Mouse (Mus musculus) CD4-positive, CD25-positive, alpha-beta regulatory T cell (primary cell): ENCODE results near the gene Tex19.1. TPM values are rescaled to one million over a fixed set of nuclear protein-coding genes. Genes with fewer than 3 reads are reported as not detected.

Experiments used
- polyA plus RNA-seq: library from polyadenylated mRNA; unstranded; fragments of 100-300 nt; shearing (Covaris generic); gene quantifications from one replicate; pipeline ENCODE4 v1.2.1, GENCODE M21; 2017

Gene Tex19.1
- not detected for polyA plus RNA-seq

DNA sequence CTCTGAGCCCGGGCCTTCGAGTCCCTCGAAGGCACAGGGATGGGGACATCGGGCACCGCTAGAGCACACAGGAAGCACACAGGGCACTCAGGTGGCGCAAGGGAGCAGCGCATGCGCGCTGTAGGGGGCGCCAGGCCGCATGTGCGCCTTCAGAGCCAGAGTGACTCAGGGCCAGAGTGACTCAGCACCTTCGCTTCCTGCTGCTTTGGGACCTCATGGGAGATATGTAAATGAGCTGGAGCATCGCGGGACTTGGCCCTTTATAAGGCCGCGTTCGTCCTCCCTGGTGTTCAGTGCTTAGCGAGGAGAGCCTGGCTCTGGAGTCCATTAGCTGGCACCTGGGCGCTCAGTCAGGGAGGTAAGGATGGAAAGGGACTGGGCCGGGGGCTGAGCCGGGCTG, at the start of gene Tex19.1:
TSS of gene Tex19.1 (plus strand) at position 279 of the 400 bp plus-strand sequence.

DNA sequence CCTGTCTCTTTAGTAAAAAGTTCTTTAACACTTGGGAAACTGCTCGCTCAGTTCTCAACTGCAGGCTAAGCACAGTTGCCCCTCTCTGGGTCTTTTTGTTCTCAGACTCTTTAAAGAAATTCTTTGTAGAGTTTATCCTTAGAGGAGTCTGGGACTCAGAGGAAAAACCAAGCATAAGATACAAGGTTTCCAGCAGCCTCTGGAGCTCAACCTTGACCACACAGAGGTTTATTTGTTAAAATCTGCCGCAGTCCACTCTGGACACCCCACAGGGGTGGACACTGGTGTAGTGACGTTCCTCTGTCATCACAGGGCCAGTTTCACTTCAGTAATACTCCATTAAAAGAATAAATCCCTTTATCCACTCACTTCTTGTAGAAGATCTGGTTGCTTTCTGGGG, 27.4 kb upstream of the Tex19.1 start, which contains the start of gene Tex19.2:
TSS of gene Tex19.2 (minus strand) at position 101 of the 400 bp plus-strand sequence.

DNA sequence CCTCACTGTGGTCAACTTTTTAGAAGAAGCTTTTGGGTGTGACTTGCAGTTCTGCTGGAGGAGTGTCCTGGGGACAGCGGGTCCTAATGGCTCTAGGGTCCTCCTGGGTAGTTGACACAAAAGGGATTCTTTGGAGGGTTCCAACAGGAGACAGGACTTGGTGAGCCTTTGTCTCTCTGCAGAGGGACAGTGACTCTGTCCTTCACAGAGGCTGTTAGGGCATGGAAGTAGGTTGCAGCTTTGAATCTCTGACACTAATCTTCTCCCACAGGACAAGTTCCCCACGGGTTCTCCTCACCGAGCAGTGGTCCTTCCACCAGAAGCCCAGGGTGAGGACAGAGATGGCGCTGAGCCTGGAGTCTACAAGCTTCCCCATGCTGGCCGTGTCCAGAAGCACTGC, 14.0 kb downstream of the Tex19.1 start, which contains the start of gene Uts2r:
TSS of gene Uts2r (plus strand) at position 301 of the 400 bp plus-strand sequence.

Other genes with a start within 250 kb of the Tex19.1 start
- 0.85 TPM for gene Ccdc57, start 213.3 kb upstream of the Tex19.1 start, polyA plus RNA-seq
- gene Slc16a3, start 197.7 kb upstream of the Tex19.1 start, polyA plus RNA-seq: 11.1 TPM
- 161 TPM for gene Csnk1d, start 154.8 kb upstream of the Tex19.1 start, polyA plus RNA-seq
- gene Cd7, start 106.7 kb upstream of the Tex19.1 start, polyA plus RNA-seq: 76.1 TPM
- gene Sectm1b, start 82.6 kb upstream of the Tex19.1 start, polyA plus RNA-seq: not detected
- not detected for gene Sectm1a, start 64.9 kb upstream of the Tex19.1 start, polyA plus RNA-seq
- not detected for gene Tex19.2, start 27.5 kb upstream of the Tex19.1 start, polyA plus RNA-seq
- not detected for gene Uts2r, start 14.1 kb downstream of the Tex19.1 start, polyA plus RNA-seq
- gene Hexdc, start 58.3 kb downstream of the Tex19.1 start, polyA plus RNA-seq: 2.5 TPM
- gene Ogfod3, start 58.6 kb downstream of the Tex19.1 start, polyA plus RNA-seq: 7.3 TPM
- 115 TPM for gene Cybc1, start 83.2 kb downstream of the Tex19.1 start, polyA plus RNA-seq
- 34.2 TPM for gene Narf, start 91.1 kb downstream of the Tex19.1 start, polyA plus RNA-seq
- gene Foxk2, start 113.8 kb downstream of the Tex19.1 start, polyA plus RNA-seq: 18.2 TPM
- gene Wdr45b, start 208.3 kb downstream of the Tex19.1 start, polyA plus RNA-seq: 40.8 TPM
- gene Rab40b, start 242.1 kb downstream of the Tex19.1 start, polyA plus RNA-seq: not detected